ENCODE assay signal across 11 mouse cellular contexts in genomic region chr7:25904066-25904465, GRCm38 (mm10). TPM values are rescaled to one million over a fixed set of nuclear protein-coding genes. Genes with fewer than 3 reads are reported as not detected.
A peak's percentile ranks its signal among the peaks of the same experiment; 100 is the strongest.
DNase-seq lines count a peak whose midpoint lies in the region; ATAC-seq and TF ChIP-seq lines count a peak whose summit lies in the region.
"Had no signal": no experiment of that assay in that cellular context is flagged by ENCODE, and none has a peak within 500 bp of the region (broad histone marks: within the 10 kb centered on the region; RNA-seq: fewer than 3 reads in every experiment).

No protein-coding gene starts in this region.

- H3K4me1 ChIP-seq in kidney, embryonic 14.5 days (ENCODE audit: control insufficient read depth, insufficient read depth, low read length), result 0 out of 2 replicates have a peak, but pooled peaks cover 3% of the 10 kb centered on the region
- no peaks in the 10 kb centered on the region; a peak in 1 of 4 replicates for H3K4me1 ChIP-seq in ES-E14 (ENCODE audit: control insufficient read depth in 2 of 2, insufficient read depth in 2 of 2, low read length in 2 of 2, poor library complexity in 1 of 2)
- no peaks in the 10 kb centered on the region for H3K4me1 ChIP-seq in midbrain, embryonic 13.5 days (replicated peaks)

- peak; percentile 63 for DNase-seq in kidney, adult 9 months
- peak; percentile 84 for DNase-seq in ES-E14 (ENCODE audit: low read depth, low spot score)
- DNase-seq in embryo, embryonic 9.5 days (ENCODE audit: extremely low spot score), result peak; percentile 10
- DNase-seq in mesoderm, embryonic 11.5 days (ENCODE audit: low read depth, low spot score), result peak; percentile 36
- no peak for DNase-seq in adrenal gland, postnatal 25 days
- DNase-seq: cerebellum, adult 9-11 months had no signal

- no peaks in the 10 kb centered on the region for H3K27me3 ChIP-seq in kidney, embryonic 14.5 days (ENCODE audit: control insufficient read depth, insufficient read depth, low read length)
- H3K27me3 ChIP-seq in midbrain, embryonic 13.5 days, result no peaks in the 10 kb centered on the region
- H3K27me3 ChIP-seq: heart, embryonic 15.5 days had no signal

- in situ Hi-C loops in ES-E14 (cut with MboI; ENCODE audit: low sequenced_read_pairs in 2 of 2, unreplicated experiment in 2 of 2), result no loop called here

- no peak overlapping the region for H3K4me3 ChIP-seq in kidney, embryonic 14.5 days (ENCODE audit: low read length)
- H3K4me3 ChIP-seq in ES-E14 (ENCODE audit: insufficient read depth in 1 of 2, low read depth in 1 of 2, low read length in 2 of 2, poor library complexity in 1 of 2, severe bottlenecking in 1 of 2), result no peak overlapping the region
- H3K4me3 ChIP-seq in midbrain, embryonic 13.5 days (replicated peaks), result no peak overlapping the region
- H3K4me3 ChIP-seq: heart, embryonic 15.5 days had no signal

- WGBS in kidney, embryonic 14.5 days, result 62% methylated on average over 3 of the region's 3 CpGs
- 52% methylated on average over 3 of the region's 3 CpGs for WGBS in midbrain, embryonic 13.5 days

- H3K9me3 ChIP-seq in kidney, embryonic 14.5 days (ENCODE audit: control insufficient read depth, low read length), result no peaks in the 10 kb centered on the region
- no peaks in the 10 kb centered on the region for H3K9me3 ChIP-seq in ES-E14 (ENCODE audit: control insufficient read depth, insufficient read depth, low read depth, low read length)
- H3K9me3 ChIP-seq in midbrain, embryonic 13.5 days, result peaks cover 6% of the 10 kb centered on the region; the same call in 1 of the 2 replicates
- H3K9me3 ChIP-seq: heart, embryonic 15.5 days had no signal

- H3K27ac ChIP-seq in kidney, embryonic 14.5 days (ENCODE audit: low read depth, low read length), result no peak overlapping the region
- no peak overlapping the region for H3K27ac ChIP-seq in ES-E14 (ENCODE audit: insufficient read depth, low read depth, low read length, poor library complexity, severe bottlenecking)
- no peak overlapping the region for H3K27ac ChIP-seq in midbrain, embryonic 13.5 days
- H3K27ac ChIP-seq: heart, embryonic 15.5 days; macrophage had no signal

- no peaks in the 10 kb centered on the region for H3K36me3 ChIP-seq in kidney, embryonic 14.5 days (ENCODE audit: control insufficient read depth, insufficient read depth, low read length)
- no peaks in the 10 kb centered on the region for H3K36me3 ChIP-seq in ES-E14 (ENCODE audit: control insufficient read depth, insufficient read depth, low read length, poor library complexity, severe bottlenecking)
- no peaks in the 10 kb centered on the region for H3K36me3 ChIP-seq in midbrain, embryonic 13.5 days
- H3K36me3 ChIP-seq: heart, embryonic 15.5 days had no signal

- no peak for ATAC-seq in kidney, embryonic 14.5 days (ENCODE audit: low FRiP score, low TSS enrichment)
- no peak for ATAC-seq in midbrain, embryonic 13.5 days
- no peak for ATAC-seq in erythroblast, adult 5-6 weeks (replicated peaks; ENCODE audit: low FRiP score, poor library complexity, severe bottlenecking)

- H3K9ac ChIP-seq in kidney, embryonic 14.5 days (ENCODE audit: low read depth, low read length), result no peak overlapping the region
- 0 out of 2 replicates have a peak overlapping the region, but pooled peaks have one; percentile 52 for H3K9ac ChIP-seq in ES-E14 (ENCODE audit: insufficient read depth, low read depth, low read length, poor library complexity, severe bottlenecking)
- no peak overlapping the region for H3K9ac ChIP-seq in midbrain, embryonic 13.5 days (replicated peaks)
- H3K9ac ChIP-seq: heart, embryonic 15.5 days had no signal

- no peak overlapping the region for H3K4me2 ChIP-seq in kidney, embryonic 14.5 days (replicated peaks; ENCODE audit: low read depth, low read length)
- no peak overlapping the region for H3K4me2 ChIP-seq in midbrain, embryonic 13.5 days (replicated peaks)
- H3K4me2 ChIP-seq: heart, embryonic 15.5 days had no signal

TF ChIP-seq in ES-E14, 5 proteins besides CTCF, POLR2A, EP300 and RAD21:
- no peak for TF ChIP-seq CHD2 (IDR thresholded peaks at IDR 0.05; ENCODE audit: low read depth, low read length)
- peak; percentile 87 for TF ChIP-seq ZC3H11A (IDR thresholded peaks at IDR 0.05; ENCODE audit: borderline replicate concordance, low read depth, low read length)
TF ChIP-seq in ES-E14: peak in this region for 1.

RNA-seq across cellular contexts. Expression of gene Cyp2b10, which starts 6.6 kb away (rescaled TPM):
- polyA plus RNA-seq in kidney, embryonic 14.5 days (2014; fragmentation: Nextera tagmentation; extraction: Ambion mirVana), result not detected in 2 replicates
- total RNA-seq in ES-E14 (2012; rRNA removed), result not detected in 2 replicates
- polyA plus RNA-seq in midbrain, embryonic 13.5 days (2015; fragmentation: Nextera tagmentation; extraction: Ambion mirVana), result not detected in 2 replicates
- not detected in 2 replicates for total RNA-seq in erythroblast, adult 5-6 weeks (2015; ENCODE audit: low replicate concordance)
- total RNA-seq in erythroblast, adult 5-6 weeks (2017; ENCODE audit: low replicate concordance), result not detected in 2 replicates
- 4.3 and 8.9 TPM in 2 replicates for total RNA-seq in adrenal gland, postnatal 25 days (2021)
- polyA plus RNA-seq: heart, embryonic 15.5 days; macrophage had no signal
